Mouse (Mus musculus) forebrain, embryonic 14.5 days (tissue): ENCODE data around the gene Zbtb44. TPM values are rescaled to one million over a fixed set of nuclear protein-coding genes. Genes with fewer than 3 reads are reported as not detected.

Experiments
- ATAC-seq: fragments of 200-750 bp; cut with Nextera tagmentation; 2 replicates; pipeline ENCODE4 v1.8.0; 2017; ENCODE audit warnings: mild to moderate bottlenecking, moderate library complexity
- DNase-seq: peaks from one replicate; pipeline ENCODE4 v3.0.0-alpha.2; 2015; ENCODE audit warnings: low spot score
- H3K27ac ChIP-seq: fragments of 300-500 bp; sonication (generic); 2 replicates; pipeline ENCODE4 v1.5.1; 2014; ENCODE audit warnings: low read depth, mild to moderate bottlenecking, control low read depth, low read length, moderate library complexity
- H3K27me3 ChIP-seq: fragments of 300-500 bp; sonication (generic); replicated peaks from 2 replicates; pipeline ENCODE4 v1.6.1; 2014; ENCODE audit warnings: low read length, control low read depth, mixed read lengths; ENCODE audit not compliant: control insufficient read depth, insufficient read depth
- H3K36me3 ChIP-seq: fragments of 300-500 bp; sonication (generic); 2 replicates; pipeline ENCODE4 v1.6.1; 2014; ENCODE audit warnings: low read length, control low read depth; ENCODE audit not compliant: control insufficient read depth, insufficient read depth
- H3K4me1 ChIP-seq: fragments of 300-500 bp; sonication (generic); 2 replicates; pipeline ENCODE4 v1.6.1; 2014; ENCODE audit warnings: antibody characterized with exemption, low read length, control low read depth; ENCODE audit not compliant: control insufficient read depth, insufficient read depth
- H3K4me2 ChIP-seq: fragments of 300-500 bp; sonication (generic); 2 replicates; pipeline ENCODE4 v1.6.1; 2014; ENCODE audit warnings: mild to moderate bottlenecking, control low read depth, low read length
- H3K4me3 ChIP-seq: fragments of 300-500 bp; sonication (generic); 2 replicates; pipeline ENCODE4 v1.5.1; 2014; ENCODE audit warnings: low read depth, low read length, control low read depth
- H3K9ac ChIP-seq: fragments of 300-500 bp; sonication (generic); 2 replicates; pipeline ENCODE4 v1.6.1; 2014; ENCODE audit warnings: mild to moderate bottlenecking, low read length, control low read depth, moderate library complexity
- H3K9me3 ChIP-seq: fragments of 300-500 bp; sonication (generic); replicated peaks from 2 replicates; pipeline ENCODE4 v1.6.1; 2016; ENCODE audit warnings: low read length, control low read depth, mixed read lengths; ENCODE audit not compliant: control insufficient read depth
- WGBS: fragments of 180-500 bp; shearing (Covaris S2); extraction: QIAGEN DNeasy Blood & Tissue Kit; methylation state at CpG from one replicate; pipeline ENCODE4 v1.1.7; 2014; 5-methylcytosine and 5-hydroxymethylcytosine counted together
- polyA plus RNA-seq: library from polyadenylated mRNA; unstranded; fragments of >200 nt; fragmentation: Nextera tagmentation; extraction: Ambion mirVana; gene quantifications from 2 replicates; pipeline ENCODE4 v1.2.1, GENCODE M21; 2014

Zbtb44 gene
- polyA plus RNA-seq, 1 experiment from 2014 or later, result 3.1 TPM

DNA sequence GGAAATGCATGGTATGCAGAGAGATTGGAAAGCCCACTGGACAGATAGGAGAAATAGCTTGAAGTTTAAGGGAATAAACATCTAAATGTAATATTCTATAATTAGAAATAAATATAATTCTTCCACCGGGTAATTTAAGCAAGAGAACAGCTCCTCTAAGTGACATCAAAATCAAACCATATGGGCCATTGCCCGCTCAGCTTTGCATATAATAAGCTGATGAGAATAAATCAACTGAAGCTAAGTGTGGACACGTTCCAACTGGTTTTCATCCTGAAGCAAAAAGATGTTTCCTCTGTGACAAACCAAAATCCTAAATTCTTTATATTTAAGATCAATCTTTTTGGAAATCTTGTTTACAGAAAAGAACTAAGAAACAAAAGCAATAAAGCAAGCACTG is 19.7 kb upstream of the Zbtb44 start:
- no peaks in the 10 kb centered on the region for H3K4me1 ChIP-seq
- H3K27ac ChIP-seq, result no peak overlapping the region
- H3K9me3 ChIP-seq, result no peaks in the 10 kb centered on the region
- no peak overlapping the region for H3K4me2 ChIP-seq
- ATAC-seq (no peak), DNase-seq (no peak)
- no peaks in the 10 kb centered on the region for H3K27me3 ChIP-seq
- WGBS, result 80% methylated on average over 3 of the region's 3 CpGs
- no peaks in the 10 kb centered on the region for H3K36me3 ChIP-seq
- H3K9ac ChIP-seq, result no peak overlapping the region
- H3K4me3 ChIP-seq, result no peak overlapping the region

- no peaks in the 10 kb centered on the region for H3K4me1 ChIP-seq
- H3K4me3 ChIP-seq, result no peak overlapping the region
- DNase-seq, result no peak
- H3K9ac ChIP-seq, result no peak overlapping the region
- no peaks in the 10 kb centered on the region for H3K9me3 ChIP-seq
- ATAC-seq, result no peak
- no peaks in the 10 kb centered on the region for H3K36me3 ChIP-seq
- H3K4me2 ChIP-seq, result no peak overlapping the region
- 79% methylated on average over 1 of the region's 1 CpGs for WGBS
- no peaks in the 10 kb centered on the region for H3K27me3 ChIP-seq
- H3K27ac ChIP-seq, result no peak overlapping the region
Observed at GRCm38 (mm10) chr9:31011533-31011932, 18.9 kb upstream of the Zbtb44 start.

DNA sequence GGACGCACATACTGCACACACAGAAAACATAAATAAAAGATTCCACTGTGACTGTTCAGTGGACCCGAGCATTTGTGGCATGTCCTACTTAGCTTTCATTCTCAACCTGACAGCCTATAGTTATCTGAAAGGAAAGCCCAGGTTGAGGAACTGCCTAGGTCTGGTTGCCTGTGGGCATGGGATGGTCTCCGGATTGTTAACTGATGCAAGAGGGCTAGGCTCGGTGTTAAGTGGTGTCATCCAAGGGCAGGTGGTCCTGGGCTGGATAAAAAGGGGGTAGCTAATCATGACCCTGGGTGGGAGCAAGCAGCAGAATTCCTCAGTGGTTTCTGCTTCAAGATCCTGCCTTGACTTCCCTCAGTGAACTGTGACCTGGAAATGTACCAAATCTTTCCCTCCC is 17.8 kb upstream of the Zbtb44 start:
- no peaks in the 10 kb centered on the region for H3K27me3 ChIP-seq
- DNase-seq, result no peak
- H3K36me3 ChIP-seq, result no peaks in the 10 kb centered on the region
- ATAC-seq, result no peak
- no peak overlapping the region for H3K27ac ChIP-seq
- no peak overlapping the region for H3K9ac ChIP-seq
- H3K4me1 ChIP-seq, result no peaks in the 10 kb centered on the region
- H3K4me2 ChIP-seq, result no peak overlapping the region
- WGBS, result 83% methylated on average over 4 of the region's 4 CpGs
- H3K4me3 ChIP-seq, result no peak overlapping the region
- no peaks in the 10 kb centered on the region for H3K9me3 ChIP-seq

DNA sequence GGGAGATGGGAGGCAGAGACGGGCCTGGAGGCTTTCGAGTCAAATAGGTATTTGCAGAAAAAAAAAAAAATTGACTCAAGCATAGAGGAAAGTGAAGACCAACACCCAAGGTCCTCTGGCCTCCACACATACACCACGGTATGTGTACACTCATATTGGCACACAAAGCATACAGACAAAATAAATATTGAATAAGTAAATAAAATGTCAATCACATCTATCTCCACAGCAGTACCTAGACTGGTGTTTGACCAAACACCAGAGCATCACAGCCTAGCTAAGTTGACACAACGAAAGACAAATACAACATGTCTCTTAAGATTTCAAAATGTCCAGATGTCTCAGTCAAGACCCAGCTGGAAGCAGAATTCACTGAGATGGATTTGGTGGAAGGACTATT is 17.0 kb upstream of the Zbtb44 start:
- no peak overlapping the region for H3K27ac ChIP-seq
- no peak overlapping the region for H3K9ac ChIP-seq
- ATAC-seq (no peak), DNase-seq (no peak)
- WGBS, result 93% methylated on average over 4 of the region's 4 CpGs
- H3K36me3 ChIP-seq, result no peaks in the 10 kb centered on the region
- no peaks in the 10 kb centered on the region for H3K4me1 ChIP-seq
- H3K9me3 ChIP-seq, result no peaks in the 10 kb centered on the region
- no peak overlapping the region for H3K4me2 ChIP-seq
- H3K4me3 ChIP-seq, result no peak overlapping the region
- no peaks in the 10 kb centered on the region for H3K27me3 ChIP-seq

DNA sequence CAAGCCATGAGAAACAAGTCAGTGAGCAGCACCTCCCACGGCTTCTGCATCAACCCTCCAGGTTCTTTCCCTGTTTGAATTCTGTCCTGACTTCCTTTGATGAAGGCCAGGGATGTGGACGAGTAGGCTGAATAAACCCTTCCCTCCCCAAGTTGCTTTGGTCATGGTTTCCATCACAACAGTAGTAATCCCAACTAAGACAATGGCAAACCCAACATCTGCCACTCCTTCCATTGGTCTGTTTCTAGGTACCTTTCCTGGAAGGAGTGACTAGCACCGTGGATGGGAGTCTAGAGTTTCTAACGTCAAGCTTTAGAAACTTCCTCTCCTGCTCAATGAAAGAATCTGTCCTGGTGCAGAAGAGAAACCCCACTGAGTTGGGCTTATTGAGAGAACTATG is 12.8 kb upstream of the Zbtb44 start:
- ATAC-seq (no peak), DNase-seq (no peak)
- Histone ChIP-seq H3K4me2 (no peak overlapping the region), H3K4me3 (no peak overlapping the region), H3K9me3 (no peaks in the 10 kb centered on the region), H3K36me3 (no peaks in the 10 kb centered on the region), H3K27ac (no peak overlapping the region), H3K9ac (no peak overlapping the region), H3K4me1 (no peaks in the 10 kb centered on the region), H3K27me3 (no peaks in the 10 kb centered on the region)
- 60% methylated on average over 4 of the region's 4 CpGs for whole genome bisulfite sequencing

DNA sequence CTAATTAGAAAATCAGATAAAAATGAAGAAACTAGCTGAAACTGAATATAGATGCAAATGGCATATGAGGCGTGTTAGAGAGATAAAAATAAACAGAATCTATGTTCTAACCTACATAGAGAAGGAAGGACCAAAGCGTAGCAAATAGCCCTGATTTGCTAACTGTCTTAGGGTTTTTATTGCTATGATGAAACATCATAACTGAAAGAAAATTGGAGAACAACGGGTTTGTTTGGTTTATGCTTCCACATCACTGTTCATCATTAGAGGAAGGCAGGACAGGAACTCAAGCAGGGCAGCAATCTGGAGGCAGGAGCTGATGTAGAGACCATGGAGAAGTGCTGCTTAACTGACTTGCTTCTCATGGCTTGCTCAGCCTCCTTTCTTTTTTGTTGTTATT is 12.3 kb upstream of the Zbtb44 start:
- DNase-seq, result no peak
- Histone ChIP-seq H3K9me3 (no peaks in the 10 kb centered on the region), H3K36me3 (no peaks in the 10 kb centered on the region), H3K4me3 (no peak overlapping the region), H3K4me1 (no peaks in the 10 kb centered on the region), H3K9ac (no peak overlapping the region), H3K4me2 (no peak overlapping the region), H3K27ac (no peak overlapping the region), H3K27me3 (no peaks in the 10 kb centered on the region)
- WGBS, result 93% methylated on average over 3 of the region's 3 CpGs
- ATAC-seq, result no peak

- ATAC-seq (no peak), DNase-seq (no peak)
- no peaks in the 10 kb centered on the region for H3K36me3 ChIP-seq
- no peak overlapping the region for H3K4me2 ChIP-seq
- H3K4me1 ChIP-seq, result no peaks in the 10 kb centered on the region
- no peak overlapping the region for H3K9ac ChIP-seq
- no peak overlapping the region for H3K4me3 ChIP-seq
- no peak overlapping the region for H3K27ac ChIP-seq
- no peaks in the 10 kb centered on the region for H3K27me3 ChIP-seq
- no peaks in the 10 kb centered on the region for H3K9me3 ChIP-seq
Observed at GRCm38 (mm10) chr9:31018705-31019104, 11.7 kb upstream of the Zbtb44 start.

DNA sequence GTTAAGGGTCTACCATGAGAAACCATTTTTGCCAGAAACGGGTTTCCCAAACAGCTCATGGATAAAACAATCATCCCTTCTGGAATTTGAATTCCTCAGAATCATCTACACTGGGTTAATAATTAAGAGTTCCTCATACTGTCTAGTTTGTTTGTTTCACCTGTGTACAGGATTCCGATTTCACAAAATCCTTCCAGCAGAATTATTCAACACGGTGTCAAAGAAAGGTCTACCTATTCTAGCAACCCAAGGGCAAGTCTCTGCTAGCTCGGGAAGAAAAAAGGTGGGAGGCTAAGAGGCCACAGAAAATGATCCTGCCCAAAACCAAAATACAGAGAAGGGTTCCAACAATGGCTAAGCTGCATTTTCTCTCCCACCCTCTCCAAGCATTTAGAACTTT is 2.2 kb upstream of the Zbtb44 start:
- Histone ChIP-seq H3K4me3 (no peak overlapping the region), H3K4me2 (no peak overlapping the region), H3K27me3 (no peaks in the 10 kb centered on the region), H3K27ac (no peak overlapping the region), H3K4me1 (peaks cover 5% of the 10 kb centered on the region; the same call in 1 of the 2 replicates), H3K9me3 (no peaks in the 10 kb centered on the region), H3K9ac (no peak overlapping the region), H3K36me3 (no peaks in the 10 kb centered on the region)
- 89% methylated on average over 4 of the region's 4 CpGs for WGBS
- no peak for DNase-seq
- no peak for ATAC-seq

GRCm38 (mm10) chr9:31029751-31030511 is 513 bp upstream of the Zbtb44 start:
- H3K27ac ChIP-seq, result peak overlapping the region; percentile 98
- peak overlapping the region; percentile 94 for H3K4me3 ChIP-seq
- ATAC-seq (peak; percentile 98), DNase-seq (peak; percentile 97)
- WGBS, result under 1% methylated on average over 41 of the region's 57 CpGs
- H3K9me3 ChIP-seq, result no peaks in the 10 kb centered on the region
- peak overlapping the region; percentile 82 for H3K4me2 ChIP-seq
- peaks cover 5% of the 10 kb centered on the region; the same call in 1 of the 2 replicates for H3K4me1 ChIP-seq
- H3K9ac ChIP-seq, result peak overlapping the region; percentile 95
- no peaks in the 10 kb centered on the region for H3K27me3 ChIP-seq
- H3K36me3 ChIP-seq, result no peaks in the 10 kb centered on the region
